Mouse (Mus musculus): ENCODE measurements around the gene Capn8. TPM values are rescaled to one million over a fixed set of nuclear protein-coding genes. Genes with fewer than 3 reads are reported as not detected.

The Capn8 gene
- polyA plus RNA-seq, 1 experiment from 2014 or later, result 3.3 TPM

- Histone ChIP-seq H3K9me3 (replicated peaks; ENCODE audit: control insufficient read depth, low read length) (no peaks in the 10 kb centered on the region), H3K27me3 (ENCODE audit: control insufficient read depth, insufficient read depth, low read length) (no peaks in the 10 kb centered on the region), H3K4me2 (ENCODE audit: low read depth, low read length) (no peak overlapping the region), H3K4me1 (ENCODE audit: control insufficient read depth, insufficient read depth, low read length) (peaks cover 12% of the 10 kb centered on the region), H3K9ac (ENCODE audit: low read length) (no peak overlapping the region), H3K4me3 (replicated peaks; ENCODE audit: low read length) (no peak overlapping the region), H3K27ac (ENCODE audit: low read length) (no peak overlapping the region), H3K36me3 (ENCODE audit: control insufficient read depth, insufficient read depth, low read length) (no peaks in the 10 kb centered on the region)
- ATAC-seq (ENCODE audit: insufficient read depth, low FRiP score), result no peak
- 52% methylated on average over 3 of the region's 3 CpGs for WGBS
Measured at GRCm38 (mm10) chr1:182646796-182647195, 82.0 kb downstream of the Capn8 start.

GRCm38 (mm10) chr1:182657760-182658159 is 93.0 kb downstream of the Capn8 start:
- no peaks in the 10 kb centered on the region for H3K27me3 ChIP-seq (ENCODE audit: control insufficient read depth, insufficient read depth, low read length)
- ATAC-seq (ENCODE audit: insufficient read depth, low FRiP score), result no peak; the same call in 1 of the 2 replicates
- H3K4me3 ChIP-seq (replicated peaks; ENCODE audit: low read length), result no peak overlapping the region
- no peak overlapping the region for H3K27ac ChIP-seq (ENCODE audit: low read length)
- 30% methylated on average over 6 of the region's 6 CpGs for WGBS
- no peak overlapping the region for H3K9ac ChIP-seq (ENCODE audit: low read length)
- H3K4me1 ChIP-seq (ENCODE audit: control insufficient read depth, insufficient read depth, low read length), result no peaks in the 10 kb centered on the region
- H3K36me3 ChIP-seq (ENCODE audit: control insufficient read depth, insufficient read depth, low read length), result no peaks in the 10 kb centered on the region
- no peaks in the 10 kb centered on the region for H3K9me3 ChIP-seq (replicated peaks; ENCODE audit: control insufficient read depth, low read length)
- H3K4me2 ChIP-seq (ENCODE audit: low read depth, low read length), result no peak overlapping the region

GRCm38 (mm10) chr1:182660365-182660764 is 95.6 kb downstream of the Capn8 start:
- no peaks in the 10 kb centered on the region for H3K36me3 ChIP-seq (ENCODE audit: control insufficient read depth, insufficient read depth, low read length)
- H3K27me3 ChIP-seq (ENCODE audit: control insufficient read depth, insufficient read depth, low read length), result no peaks in the 10 kb centered on the region
- H3K9me3 ChIP-seq (replicated peaks; ENCODE audit: control insufficient read depth, low read length), result no peaks in the 10 kb centered on the region
- WGBS, result 53% methylated on average over 7 of the region's 7 CpGs
- H3K4me2 ChIP-seq (ENCODE audit: low read depth, low read length), result no peak overlapping the region
- no peak for ATAC-seq (ENCODE audit: insufficient read depth, low FRiP score)
- H3K4me1 ChIP-seq (ENCODE audit: control insufficient read depth, insufficient read depth, low read length), result 0 out of 2 replicates have a peak, but pooled peaks cover 2% of the 10 kb centered on the region
- no peak overlapping the region for H3K9ac ChIP-seq (ENCODE audit: low read length)
- no peak overlapping the region for H3K27ac ChIP-seq (ENCODE audit: low read length)
- no peak overlapping the region for H3K4me3 ChIP-seq (replicated peaks; ENCODE audit: low read length)

GRCm38 (mm10) chr1:182663671-182664070 is 98.9 kb downstream of the Capn8 start:
- Histone ChIP-seq H3K9me3 (replicated peaks; ENCODE audit: control insufficient read depth, low read length) (no peaks in the 10 kb centered on the region), H3K36me3 (ENCODE audit: control insufficient read depth, insufficient read depth, low read length) (no peaks in the 10 kb centered on the region), H3K27me3 (ENCODE audit: control insufficient read depth, insufficient read depth, low read length) (no peaks in the 10 kb centered on the region), H3K4me1 (ENCODE audit: control insufficient read depth, insufficient read depth, low read length) (0 out of 2 replicates have a peak, but pooled peaks cover 2% of the 10 kb centered on the region), H3K9ac (ENCODE audit: low read length) (no peak overlapping the region), H3K4me3 (replicated peaks; ENCODE audit: low read length) (no peak overlapping the region), H3K4me2 (ENCODE audit: low read depth, low read length) (no peak overlapping the region), H3K27ac (ENCODE audit: low read length) (no peak overlapping the region)
- no peak for ATAC-seq (ENCODE audit: insufficient read depth, low FRiP score)
- 48% methylated on average over 11 of the region's 11 CpGs for WGBS

- Histone ChIP-seq H3K4me3 (replicated peaks; ENCODE audit: low read length) (no peak overlapping the region), H3K9ac (ENCODE audit: low read length) (no peak overlapping the region), H3K27me3 (ENCODE audit: control insufficient read depth, insufficient read depth, low read length) (no peaks in the 10 kb centered on the region), H3K9me3 (replicated peaks; ENCODE audit: control insufficient read depth, low read length) (no peaks in the 10 kb centered on the region), H3K4me1 (ENCODE audit: control insufficient read depth, insufficient read depth, low read length) (peaks cover 7% of the 10 kb centered on the region), H3K36me3 (ENCODE audit: control insufficient read depth, insufficient read depth, low read length) (no peaks in the 10 kb centered on the region), H3K27ac (ENCODE audit: low read length) (no peak overlapping the region), H3K4me2 (ENCODE audit: low read depth, low read length) (no peak overlapping the region)
- 44% methylated on average over 4 of the region's 4 CpGs for WGBS
- ATAC-seq (ENCODE audit: insufficient read depth, low FRiP score), result no peak
Measured at GRCm38 (mm10) chr1:182664841-182665240, 100.0 kb downstream of the Capn8 start.

GRCm38 (mm10) chr1:182667281-182667680 is 102.5 kb downstream of the Capn8 start:
- Histone ChIP-seq H3K4me3 (replicated peaks; ENCODE audit: low read length) (no peak overlapping the region), H3K9me3 (replicated peaks; ENCODE audit: control insufficient read depth, low read length) (no peaks in the 10 kb centered on the region), H3K36me3 (ENCODE audit: control insufficient read depth, insufficient read depth, low read length) (no peaks in the 10 kb centered on the region), H3K27ac (ENCODE audit: low read length) (no peak overlapping the region), H3K4me1 (ENCODE audit: control insufficient read depth, insufficient read depth, low read length) (peaks cover 16% of the 10 kb centered on the region), H3K4me2 (ENCODE audit: low read depth, low read length) (no peak overlapping the region), H3K9ac (ENCODE audit: low read length) (no peak overlapping the region), H3K27me3 (ENCODE audit: control insufficient read depth, insufficient read depth, low read length) (no peaks in the 10 kb centered on the region)
- ATAC-seq (ENCODE audit: insufficient read depth, low FRiP score), result no peak
- WGBS, result 93% methylated on average over 3 of the region's 3 CpGs

- Histone ChIP-seq H3K4me1 (ENCODE audit: control insufficient read depth, insufficient read depth, low read length) (peaks cover 14% of the 10 kb centered on the region), H3K36me3 (ENCODE audit: control insufficient read depth, insufficient read depth, low read length) (no peaks in the 10 kb centered on the region), H3K27ac (ENCODE audit: low read length) (peak overlapping the region; percentile 17; the same call in 1 of the 2 replicates), H3K9ac (ENCODE audit: low read length) (no peak overlapping the region), H3K4me3 (replicated peaks; ENCODE audit: low read length) (no peak overlapping the region), H3K27me3 (ENCODE audit: control insufficient read depth, insufficient read depth, low read length) (no peaks in the 10 kb centered on the region), H3K9me3 (replicated peaks; ENCODE audit: control insufficient read depth, low read length) (no peaks in the 10 kb centered on the region), H3K4me2 (ENCODE audit: low read depth, low read length) (no peak overlapping the region)
- peak; percentile 28; the same call in 1 of the 2 replicates for ATAC-seq (ENCODE audit: insufficient read depth, low FRiP score)
- WGBS, result 70% methylated on average over 11 of the region's 11 CpGs
Measured at GRCm38 (mm10) chr1:182669741-182670140, 104.9 kb downstream of the Capn8 start.

- H3K27ac ChIP-seq (ENCODE audit: low read length), result peak overlapping the region; percentile 23; the same call in 1 of the 2 replicates
- H3K4me2 ChIP-seq (ENCODE audit: low read depth, low read length), result no peak overlapping the region
- ATAC-seq (ENCODE audit: insufficient read depth, low FRiP score), result no peak; the same call in 1 of the 2 replicates
Measured at GRCm38 (mm10) chr1:182670563-182671342, 105.9 kb downstream of the Capn8 start.

GRCm38 (mm10) chr1:182671343-182671624 is 106.5 kb downstream of the Capn8 start:
- WGBS, result 49% methylated on average over 4 of the region's 4 CpGs
- Histone ChIP-seq H3K9me3 (replicated peaks; ENCODE audit: control insufficient read depth, low read length) (no peaks in the 10 kb centered on the region), H3K36me3 (ENCODE audit: control insufficient read depth, insufficient read depth, low read length) (no peaks in the 10 kb centered on the region), H3K27ac (ENCODE audit: low read length) (no peak overlapping the region; the same call in 1 of the 2 replicates), H3K4me1 (ENCODE audit: control insufficient read depth, insufficient read depth, low read length) (peaks cover 19% of the 10 kb centered on the region), H3K4me3 (replicated peaks; ENCODE audit: low read length) (no peak overlapping the region), H3K4me2 (ENCODE audit: low read depth, low read length) (no peak overlapping the region), H3K9ac (ENCODE audit: low read length) (no peak overlapping the region), H3K27me3 (ENCODE audit: control insufficient read depth, insufficient read depth, low read length) (no peaks in the 10 kb centered on the region)
- no peak for ATAC-seq (ENCODE audit: insufficient read depth, low FRiP score)

More at GRCm38 (mm10) chr1:182670563-182671342, 105.9 kb downstream of the Capn8 start:
- no peaks in the 10 kb centered on the region for H3K27me3 ChIP-seq (ENCODE audit: control insufficient read depth, insufficient read depth, low read length)
- no peak overlapping the region for H3K9ac ChIP-seq (ENCODE audit: low read length)
- no peaks in the 10 kb centered on the region for H3K36me3 ChIP-seq (ENCODE audit: control insufficient read depth, insufficient read depth, low read length)
- no peaks in the 10 kb centered on the region for H3K9me3 ChIP-seq (replicated peaks; ENCODE audit: control insufficient read depth, low read length)
- H3K4me1 ChIP-seq (ENCODE audit: control insufficient read depth, insufficient read depth, low read length), result peaks cover 19% of the 10 kb centered on the region
- WGBS, result 38% methylated on average over 11 of the region's 11 CpGs
- H3K4me3 ChIP-seq (replicated peaks; ENCODE audit: low read length), result no peak overlapping the region

Measured in stomach, embryonic 16.5 days (tissue).